Mouse (Mus musculus) MEL (cell line): Measurements from ENCODE around the gene Layn. TPM values are rescaled to one million over a fixed set of nuclear protein-coding genes. Genes with fewer than 3 reads are reported as not detected.

Experiments used
- DNase-seq: peaks from one replicate; pipeline ENCODE4 v3.0.0; 2011; ENCODE audit warnings: low read depth, low spot score
- H3K27ac ChIP-seq: 2 replicates; pipeline ENCODE4 v1.5.1; 2012; ENCODE audit warnings: low read depth, mild to moderate bottlenecking, control low read depth, low read length, moderate library complexity; ENCODE audit not compliant: control insufficient read depth
- H3K27me3 ChIP-seq, 2 experiments: fragments of 150-350 bp in 1 of 2; sonication (generic) in 1 of 2; 2 replicates each; pipeline ENCODE4 v1.6.1; 2012; ENCODE audit warnings: low read length in 2 of 2, mild to moderate bottlenecking in 2 of 2, improper control_type of control experiment in 1 of 2, moderate library complexity in 1 of 2; ENCODE audit not compliant: insufficient read depth in 2 of 2, control insufficient read depth in 1 of 2
- H3K36me3 ChIP-seq, 2 experiments: 2 replicates each; pipeline ENCODE4 v1.6.1; 2012 to 2014; ENCODE audit warnings: low read length in 2 of 2, improper control_type of control experiment in 1 of 2, inconsistent platforms in 1 of 2, mild to moderate bottlenecking in 1 of 2; ENCODE audit not compliant: insufficient read depth in 2 of 2, control insufficient read depth in 1 of 2
- H3K4me1 ChIP-seq, 2 experiments: fragments of 150-350 bp in 1 of 2; sonication (generic) in 1 of 2; 2 replicates each; pipeline ENCODE4 v1.6.1; 2012; ENCODE audit warnings: low read length in 2 of 2, improper control_type of control experiment in 1 of 2, mild to moderate bottlenecking in 1 of 2; ENCODE audit not compliant: insufficient read depth in 2 of 2, control insufficient read depth in 1 of 2
- H3K4me3 ChIP-seq, 2 experiments: fragments of 150-350 bp in 1 of 2; sonication (generic) in 1 of 2; 2 replicates each; pipeline ENCODE4 v1.5.1; 2012; ENCODE audit warnings: low read depth in 2 of 2, low read length in 2 of 2, mild to moderate bottlenecking in 2 of 2, moderate library complexity in 2 of 2, control low read depth in 1 of 2, improper control_type of control experiment in 1 of 2; ENCODE audit not compliant: control insufficient read depth in 1 of 2, insufficient read depth in 1 of 2
- H3K79me2 ChIP-seq: 2 replicates; pipeline ENCODE4 v1.6.1; 2012; ENCODE audit warnings: mild to moderate bottlenecking, low read length, moderate library complexity; ENCODE audit not compliant: control insufficient read depth, poor library complexity, insufficient read depth
- H3K9ac ChIP-seq: 2 replicates; pipeline ENCODE4 v1.6.1; 2012; ENCODE audit warnings: low read depth, mild to moderate bottlenecking, control low read depth, low read length, moderate library complexity; ENCODE audit not compliant: control insufficient read depth, poor library complexity, severe bottlenecking
- H3K9me3 ChIP-seq: fragments of 150-350 bp; sonication (generic); replicated peaks from 2 replicates; pipeline ENCODE4 v1.6.1; 2012; ENCODE audit warnings: mild to moderate bottlenecking, low read length, improper control_type of control experiment, moderate library complexity; ENCODE audit not compliant: insufficient read depth
- BHLHE40 ChIP-seq: IDR thresholded peaks from 2 replicates; pipeline ENCODE4 v1.6.1; 2012; ENCODE audit warnings: low read depth, mild to moderate bottlenecking, inconsistent platforms, low read length, improper control_type of control experiment, borderline replicate concordance
- CHD2 ChIP-seq: IDR thresholded peaks from 2 replicates; pipeline ENCODE4 v1.6.1; 2011; ENCODE audit warnings: low read length, improper control_type of control experiment
- CTCF ChIP-seq, 3 experiments: IDR thresholded peaks in 2 of 3; conservative IDR thresholded peaks in 1 of 3; 2 replicates each; pipeline ENCODE4 v1.5.1; 2011 to 2012; ENCODE audit warnings: low read length in 3 of 3, low read depth in 2 of 3, mild to moderate bottlenecking in 2 of 3, improper control_type of control experiment in 1 of 3, inconsistent platforms in 1 of 3, mixed read lengths in 1 of 3, moderate library complexity in 1 of 3; ENCODE audit not compliant: control insufficient read depth in 1 of 3, insufficient read depth in 1 of 3, poor library complexity in 1 of 3, severe bottlenecking in 1 of 3
- EP300 ChIP-seq, 2 experiments: IDR thresholded peaks; 2 replicates each; pipeline ENCODE4 v1.6.1; 2011; ENCODE audit warnings: improper control_type of control experiment in 2 of 2, low read length in 2 of 2, low read depth in 1 of 2, mild to moderate bottlenecking in 1 of 2
- ETS1 ChIP-seq: IDR thresholded peaks from 2 replicates; pipeline ENCODE4 v1.6.1; 2012; ENCODE audit warnings: low read depth, mild to moderate bottlenecking, inconsistent platforms, low read length, improper control_type of control experiment, moderate library complexity
- GATA1 ChIP-seq: IDR thresholded peaks from 2 replicates; pipeline ENCODE4 v1.6.1; 2011; ENCODE audit warnings: low read depth, low read length, improper control_type of control experiment
- HCFC1 ChIP-seq: IDR thresholded peaks from 2 replicates; pipeline ENCODE4 v1.6.1; 2012; ENCODE audit warnings: low read depth, mild to moderate bottlenecking, inconsistent platforms, low read length, improper control_type of control experiment, moderate library complexity
- JUND ChIP-seq: IDR thresholded peaks from 2 replicates; pipeline ENCODE4 v1.6.1; 2011; ENCODE audit warnings: low read depth, mild to moderate bottlenecking, improper control_type of control experiment, low read length
- MAZ ChIP-seq: IDR thresholded peaks from 2 replicates; pipeline ENCODE4 v1.6.1; 2012; ENCODE audit warnings: low read depth, mild to moderate bottlenecking, inconsistent platforms, low read length, improper control_type of control experiment
- MEF2A ChIP-seq: IDR thresholded peaks from 2 replicates; pipeline ENCODE4 v1.6.1; 2014; ENCODE audit warnings: low read depth, mild to moderate bottlenecking, inconsistent platforms, low read length, improper control_type of control experiment; ENCODE audit not compliant: poor library complexity, insufficient replicate concordance, severe bottlenecking; ENCODE audit errors: extremely low read depth
- MXI1 ChIP-seq: IDR thresholded peaks from 2 replicates; pipeline ENCODE4 v1.6.1; 2011; ENCODE audit warnings: mild to moderate bottlenecking, low read depth, low read length, improper control_type of control experiment
- MYC ChIP-seq: IDR thresholded peaks from 2 replicates; pipeline ENCODE4 v1.6.1; 2011; ENCODE audit warnings: low read depth, mild to moderate bottlenecking, low read length, improper control_type of control experiment, moderate library complexity
- NRF1 ChIP-seq: IDR thresholded peaks from 2 replicates; pipeline ENCODE4 v1.6.1; 2014; ENCODE audit warnings: low read depth, mild to moderate bottlenecking, inconsistent platforms, low read length, improper control_type of control experiment, moderate library complexity; ENCODE audit not compliant: poor library complexity, insufficient read depth, severe bottlenecking
- RAD21 ChIP-seq: IDR thresholded peaks from 2 replicates; pipeline ENCODE4 v1.6.1; 2011; ENCODE audit warnings: mild to moderate bottlenecking, low read depth, low read length, improper control_type of control experiment
- RCOR1 ChIP-seq: IDR thresholded peaks from 2 replicates; pipeline ENCODE4 v1.6.1; 2012; ENCODE audit warnings: low read depth, mild to moderate bottlenecking, inconsistent platforms, low read length, improper control_type of control experiment
- SIN3A ChIP-seq: IDR thresholded peaks from 2 replicates; pipeline ENCODE4 v1.6.1; 2012; ENCODE audit warnings: low read length, improper control_type of control experiment, inconsistent platforms
- SMC3 ChIP-seq: IDR thresholded peaks from 2 replicates; pipeline ENCODE4 v1.6.1; 2011; ENCODE audit warnings: low read depth, low read length, improper control_type of control experiment
- TAL1 ChIP-seq: IDR thresholded peaks from 2 replicates; pipeline ENCODE4 v1.6.1; 2012; ENCODE audit warnings: mild to moderate bottlenecking, inconsistent platforms, low read length, moderate library complexity, mixed read lengths
- TCF12 ChIP-seq: IDR thresholded peaks from 2 replicates; pipeline ENCODE4 v1.6.1; 2014; ENCODE audit warnings: low read depth, mild to moderate bottlenecking, inconsistent platforms, low read length, improper control_type of control experiment, moderate library complexity
- UBTF ChIP-seq: IDR thresholded peaks from 2 replicates; pipeline ENCODE4 v1.6.1; 2012; ENCODE audit warnings: low read depth, mild to moderate bottlenecking, inconsistent platforms, low read length, improper control_type of control experiment, moderate library complexity, borderline replicate concordance; ENCODE audit not compliant: insufficient read depth
- USF2 ChIP-seq, 2 experiments: IDR thresholded peaks; 2 replicates each; pipeline ENCODE4 v1.6.1; 2011 to 2012; ENCODE audit warnings: improper control_type of control experiment in 2 of 2, low read length in 2 of 2, borderline replicate concordance in 1 of 2, inconsistent platforms in 1 of 2, low read depth in 1 of 2, mild to moderate bottlenecking in 1 of 2; ENCODE audit not compliant: insufficient read depth in 1 of 2
- ZNF384 ChIP-seq: IDR thresholded peaks from 2 replicates; pipeline ENCODE4 v1.6.1; 2012; ENCODE audit warnings: low read depth, mild to moderate bottlenecking, inconsistent platforms, low read length, improper control_type of control experiment
- polyA plus RNA-seq, 2 experiments: library from polyadenylated mRNA; stranded (reverse) in 1 of 2; unstranded in 1 of 2; fragments of >175 nt in 1 of 2; fragments of >200 nt in 1 of 2; gene quantifications; 2 replicates each; pipeline versions ENCODE4 v1.2.1 to v1.2.4; 2012; ENCODE audit warnings: low replicate concordance in 2 of 2, low read depth in 1 of 2; ENCODE audit not compliant: insufficient read length in 2 of 2, insufficient read depth in 1 of 2, missing spikeins in 1 of 2
- total RNA-seq: library from RNA; depleted of rRNA; stranded (reverse); fragments of 300-350 nt; gene quantifications from 2 replicates; pipeline ENCODE4 v1.2.3, GENCODE M21; 2012

The Layn gene
- total and polyA plus RNA-seq, 3 experiments: not detected

GRCm38 (mm10) chr9:51008841-51009655 lies 67.8 kb downstream of the Layn start, which contains the start of gene Sik2 (continued):
- TF ChIP-seq USF2 (IDR thresholded peaks at IDR 0.05; ENCODE audit: borderline replicate concordance in 1 of 2, insufficient read depth in 1 of 2, low read depth in 1 of 2, low read length in 2 of 2) (no peak), TCF12 (0 out of 2 replicates have a peak, but pooled peaks have one; percentile 41), CHD2 (no peak), MYC (no peak), ZNF384 (peak; percentile 77), GATA1 (no peak), CTCF (IDR thresholded peaks at IDR 0.05 in 2 of 3, conservative IDR thresholded peaks at IDR 0.05 in 1 of 3; ENCODE audit: control insufficient read depth in 1 of 3, insufficient read depth in 1 of 3, low read depth in 2 of 3, low read length in 3 of 3, poor library complexity in 1 of 3, severe bottlenecking in 1 of 3) (peak; percentile 61 to 92 (median 92)), ETS1 (no peak; the same call in 1 of the 2 replicates), RAD21 (peak; percentile 90), MEF2A (no peak), EP300 (IDR thresholded peaks at IDR 0.05; ENCODE audit: low read depth in 1 of 2, low read length in 2 of 2) (no peak; a peak in 1 of 4 replicates), JUND (no peak), MAZ (peak; percentile 86; the same call in 1 of the 2 replicates), HCFC1 (peak; percentile 50; the same call in 1 of the 2 replicates)

GRCm38 (mm10) chr9:51008068-51008840 lies 68.6 kb downstream of the Layn start:
- Histone ChIP-seq H3K36me3 (peaks cover 0 to 30% of the 10 kb centered on the region in 2 experiments; a peak in 2 of 4 replicates), H3K27ac (peak overlapping the region; percentile 87), H3K27me3 (no peaks in the 10 kb centered on the region), H3K4me1 (peaks cover 3 to 18% of the 10 kb centered on the region in 2 experiments), H3K9me3 (no peaks in the 10 kb centered on the region), H3K4me3 (peak overlapping the region; percentile 94 to 100), H3K9ac (peak overlapping the region; percentile 100), H3K79me2 (peaks cover 30% of the 10 kb centered on the region)
- TF ChIP-seq TAL1 (no peak), UBTF (no peak; the same call in 1 of the 2 replicates), GATA1 (no peak), NRF1 (no peak), SMC3 (no peak), MXI1 (peak; percentile 23; the same call in 1 of the 2 replicates), BHLHE40 (no peak), RCOR1 (no peak), SIN3A (peak; percentile 49; the same call in 1 of the 2 replicates), ETS1 (0 out of 2 replicates have a peak, but pooled peaks have one; percentile 4)
- DNase-seq: peak; percentile 65
